Mouse (Mus musculus) lung, postnatal 0 days (tissue): ENCODE data around the gene Atp2b4.

ENCODE experiments used
- CTCF ChIP-seq: IDR thresholded peaks from 2 replicates; pipeline ENCODE4 v1.5.1; 2016; ENCODE audit warnings: antibody characterized with exemption, mild to moderate bottlenecking
- EP300 ChIP-seq: IDR thresholded peaks from 2 replicates; pipeline ENCODE4 v1.6.1; 2016; ENCODE audit warnings: antibody characterized with exemption, mild to moderate bottlenecking, control low read depth

DNA sequence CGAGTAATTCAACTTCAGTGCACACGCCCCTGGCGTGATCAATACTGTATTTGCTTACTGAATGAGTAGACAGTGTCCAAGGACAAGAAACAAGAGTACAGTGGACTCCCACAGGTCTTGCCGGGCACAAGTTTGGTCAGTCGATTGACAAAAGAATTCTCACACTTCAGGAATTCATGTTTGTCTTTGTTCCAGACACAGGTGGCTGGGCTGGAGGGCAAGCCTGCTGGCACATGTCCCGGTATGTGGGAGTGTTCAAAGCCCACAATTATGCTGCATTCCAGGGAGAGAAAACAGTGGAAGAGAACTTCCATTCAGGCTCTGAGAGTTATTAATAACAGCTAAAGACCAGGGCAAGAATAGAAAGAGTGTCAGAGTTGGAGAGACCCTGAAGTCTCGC lies 104.9 kb downstream of the Atp2b4 start:
- TF ChIP-seq CTCF = no peak
- TF ChIP-seq EP300 = peak; percentile 93
